Comparison of ENCODE assay signal across 24 mouse cellular contexts in the genomic region with DNA sequence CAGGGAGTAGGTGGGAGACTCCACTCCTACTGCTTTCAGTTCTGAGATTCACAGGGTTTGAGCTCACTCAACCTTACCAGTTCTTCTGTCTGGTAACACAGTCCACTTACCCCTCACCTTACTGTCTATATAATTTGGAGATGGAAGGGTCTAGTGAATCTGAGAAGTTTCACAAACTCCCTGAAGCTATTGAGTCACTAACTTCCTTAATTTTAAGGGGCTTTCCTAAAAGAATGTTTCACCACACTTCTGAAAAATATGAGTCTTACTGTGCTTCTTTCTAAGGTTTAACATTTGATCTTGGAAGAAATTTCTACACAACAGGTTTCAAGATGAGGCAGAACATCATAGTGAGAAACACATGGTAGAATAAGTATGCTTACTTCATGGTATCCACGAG.
A peak's percentile ranks its signal among the peaks of the same experiment; 100 is the strongest.
DNase-seq lines count a peak whose midpoint lies in the region; ATAC-seq and TF ChIP-seq lines count a peak whose summit lies in the region.
"Had no signal": no experiment of that assay in that cellular context is flagged by ENCODE, and none has a peak within 500 bp of the region (broad histone marks: within the 10 kb centered on the region; RNA-seq: fewer than 3 reads in every experiment).

No protein-coding gene starts in this region.

- peak; percentile 62 for DNase-seq in CH12.LX (ENCODE audit: extremely low read depth)
- DNase-seq in splenic B cell, adult 2 months (ENCODE audit: low read depth, low spot score): peak; percentile 20
- DNase-seq in layer of hippocampus, adult 2 months (ENCODE audit: low spot score in 2 of 2): no peak
- no peak for DNase-seq in heart, postnatal 4 days
- DNase-seq in hindbrain, postnatal 0 days (ENCODE audit: low spot score): no peak
- no peak for DNase-seq in gastrocnemius, postnatal 14 days
- DNase-seq: adrenal gland, adult 2 months; adrenal gland, postnatal 10 days; adrenal gland, postnatal 25 days; B cell, adult 2 months; cerebellum, adult 11 months; cerebellum, adult 18-20 months; cerebellum, adult 8-10 months; cerebellum, adult 9-11 months; cerebellum, postnatal 14 days; cerebellum, postnatal 36 days; forebrain, postnatal 0 days had no signal

- no peaks in the 10 kb centered on the region for H3K79me2 ChIP-seq in CH12.LX (replicated peaks; ENCODE audit: control insufficient read depth, extremely low read depth, insufficient read depth, poor library complexity, severe bottlenecking)

- H3K9ac ChIP-seq in CH12.LX (ENCODE audit: insufficient read depth, low read depth): no peak overlapping the region
- H3K9ac ChIP-seq in hindbrain, postnatal 0 days (replicated peaks; ENCODE audit: low read length): no peak overlapping the region
- H3K9ac ChIP-seq: embryonic facial prominence, embryonic 12.5 days; forebrain, embryonic 13.5 days; forebrain, embryonic 15.5 days; forebrain, postnatal 0 days had no signal

- ATAC-seq in granulocyte monocyte progenitor cell, adult 5-6 weeks (replicated peaks; ENCODE audit: poor library complexity, severe bottlenecking): peak; percentile 92
- ATAC-seq in megakaryocyte progenitor cell, adult 5-6 weeks (replicated peaks; ENCODE audit: poor library complexity): peak; percentile 88
- ATAC-seq in hindbrain, postnatal 0 days: no peak
- ATAC-seq: CD4-positive, CD25-positive, alpha-beta regulatory T cell, adult 4 months; forebrain, embryonic 13.5 days; forebrain, embryonic 15.5 days; forebrain, postnatal 0 days had no signal

- TF ChIP-seq CTCF in CH12.LX (conservative IDR thresholded peaks at IDR 0.05 in 1 of 2, IDR thresholded peaks at IDR 0.05 in 1 of 2; ENCODE audit: low read depth in 2 of 2, low read length in 2 of 2): no peak
- TF ChIP-seq CTCF in layer of hippocampus, adult 2 months (conservative IDR thresholded peaks at IDR 0.05): no peak
- TF ChIP-seq CTCF in hindbrain, postnatal 0 days (IDR thresholded peaks at IDR 0.05; ENCODE audit: low read depth): no peak

- H3K4me3 ChIP-seq in CH12.LX (replicated peaks in 1 of 3; ENCODE audit: low read depth in 2 of 3, low read length in 2 of 3, poor library complexity in 1 of 3): no peak overlapping the region
- no peak overlapping the region for H3K4me3 ChIP-seq in layer of hippocampus, adult 2 months
- no peak overlapping the region for H3K4me3 ChIP-seq in hindbrain, postnatal 0 days (ENCODE audit: low read length)
- H3K4me3 ChIP-seq: embryonic facial prominence, embryonic 10.5 days; embryonic facial prominence, embryonic 12.5 days; forebrain, embryonic 13.5 days; forebrain, embryonic 15.5 days had no signal

- H3K36me3 ChIP-seq in CH12.LX (replicated peaks in 1 of 2; ENCODE audit: control insufficient read depth in 1 of 2, insufficient read depth in 1 of 2, low read length in 1 of 2): no peaks in the 10 kb centered on the region
- H3K36me3 ChIP-seq in splenic B cell, adult 2 months (ENCODE audit: control insufficient read depth, insufficient read depth, low read length, poor library complexity, severe bottlenecking): no peaks in the 10 kb centered on the region
- H3K36me3 ChIP-seq in hindbrain, postnatal 0 days (ENCODE audit: insufficient read depth, low read length): no peaks in the 10 kb centered on the region
- H3K36me3 ChIP-seq: embryonic facial prominence, embryonic 10.5 days; embryonic facial prominence, embryonic 12.5 days; forebrain, embryonic 15.5 days had no signal

- no peak overlapping the region for H3K4me2 ChIP-seq in CH12.LX (ENCODE audit: insufficient read depth, low read depth, poor library complexity, severe bottlenecking)
- no peak overlapping the region for H3K4me2 ChIP-seq in hindbrain, postnatal 0 days (ENCODE audit: low read depth, low read length)
- H3K4me2 ChIP-seq: embryonic facial prominence, embryonic 12.5 days; forebrain, embryonic 13.5 days; forebrain, embryonic 15.5 days had no signal

- H3K9me3 ChIP-seq in CH12.LX (replicated peaks; ENCODE audit: low read length): no peaks in the 10 kb centered on the region
- H3K9me3 ChIP-seq in hindbrain, postnatal 0 days (ENCODE audit: low read length): no peaks in the 10 kb centered on the region
- H3K9me3 ChIP-seq: embryonic facial prominence, embryonic 10.5 days; embryonic facial prominence, embryonic 12.5 days; forebrain, embryonic 13.5 days; forebrain, embryonic 15.5 days had no signal

- dilution Hi-C loops in CH12.LX (cut with MboI; ENCODE audit: extremely low pct_ligation_motif_present, extremely low pct_unique_long_range_greater_than_20kb, low sequenced_read_pairs): no loop called here

- intact Hi-C loops in gastrocnemius, postnatal 14 days (cut with DNase I; ENCODE audit: low total_unique reads): no loop called here

- TF ChIP-seq RAD21 in CH12.LX (IDR thresholded peaks at IDR 0.05; ENCODE audit: low read depth, low read length): peak; percentile 7

- H3K27me3 ChIP-seq in CH12.LX (replicated peaks): no peaks in the 10 kb centered on the region
- H3K27me3 ChIP-seq in splenic B cell, adult 2 months (ENCODE audit: control insufficient read depth, insufficient read depth, low read length, poor library complexity, severe bottlenecking): no peaks in the 10 kb centered on the region
- H3K27me3 ChIP-seq in hindbrain, postnatal 0 days (ENCODE audit: insufficient read depth, low read length): no peaks in the 10 kb centered on the region
- H3K27me3 ChIP-seq: embryonic facial prominence, embryonic 12.5 days; forebrain, embryonic 13.5 days; forebrain, embryonic 15.5 days had no signal

- TF ChIP-seq EP300 in CH12.LX (IDR thresholded peaks at IDR 0.05; ENCODE audit: low read length): peak; percentile 98

- in situ Hi-C loops in CH12.LX (cut with MboI; ENCODE audit: low pct_ligation_motif_present, low pct_unique_long_range_greater_than_20kb, low sequenced_read_pairs): no loop called here

- peak overlapping the region; percentile 27; the same call in 1 of the 2 replicates for H3K27ac ChIP-seq in CH12.LX (ENCODE audit: insufficient read depth, low read depth)
- H3K27ac ChIP-seq in layer of hippocampus, adult 2 months: no peak overlapping the region
- H3K27ac ChIP-seq in hindbrain, postnatal 0 days: no peak overlapping the region
- H3K27ac ChIP-seq: embryonic facial prominence, embryonic 10.5 days; embryonic facial prominence, embryonic 12.5 days; forebrain, embryonic 13.5 days; forebrain, embryonic 15.5 days had no signal

- peaks cover 22 to 42% of the 10 kb centered on the region in 2 experiments for H3K4me1 ChIP-seq in CH12.LX (ENCODE audit: control insufficient read depth in 1 of 2, insufficient read depth in 2 of 2)
- H3K4me1 ChIP-seq in hindbrain, postnatal 0 days (ENCODE audit: insufficient read depth, low read length): no peaks in the 10 kb centered on the region
- H3K4me1 ChIP-seq: embryonic facial prominence, embryonic 10.5 days; embryonic facial prominence, embryonic 12.5 days; forebrain, embryonic 13.5 days; forebrain, embryonic 15.5 days had no signal

- WGBS in hindbrain, postnatal 0 days: 64% methylated on average over 1 of the region's 1 CpGs

- no peak for TF ChIP-seq POLR2A in CH12.LX (IDR thresholded peaks at IDR 0.05; ENCODE audit: low read depth, low read length)

TF ChIP-seq in CH12.LX, 34 proteins besides CTCF, POLR2A, EP300 and RAD21 (continues in another document):
- TF ChIP-seq RCOR1 (conservative IDR thresholded peaks at IDR 0.05; ENCODE audit: low read depth, low read length): peak; percentile 97; the same call in 1 of the 2 replicates
- TF ChIP-seq TBP (conservative IDR thresholded peaks at IDR 0.05; ENCODE audit: low read depth, low read length): 0 out of 2 replicates have a peak, but pooled peaks have one; percentile 35
- peak; percentile 61; the same call in 1 of the 2 replicates for TF ChIP-seq MAZ (IDR thresholded peaks at IDR 0.05; ENCODE audit: low read depth, low read length)
- TF ChIP-seq UBTF (IDR thresholded peaks at IDR 0.05; ENCODE audit: low read depth, low read length): no peak
- TF ChIP-seq ZMIZ1 (IDR thresholded peaks at IDR 0.05; ENCODE audit: low read depth, low read length): no peak
- no peak for TF ChIP-seq USF1 (IDR thresholded peaks at IDR 0.05; ENCODE audit: low read depth, low read length)
- TF ChIP-seq KAT2A (IDR thresholded peaks at IDR 0.05; ENCODE audit: insufficient replicate concordance, low read length): 0 out of 2 replicates have a peak, but pooled peaks have one; percentile 52
- peak; percentile 89 for TF ChIP-seq JUN (IDR thresholded peaks at IDR 0.05; ENCODE audit: insufficient read depth, low read depth, low read length)
- no peak for TF ChIP-seq ZKSCAN1 (IDR thresholded peaks at IDR 0.05; ENCODE audit: borderline replicate concordance, low read depth, low read length)
- no peak for TF ChIP-seq GABPA (IDR thresholded peaks at IDR 0.05; ENCODE audit: insufficient replicate concordance, low read depth, low read length)
- peak; percentile 91 for TF ChIP-seq JUND (conservative IDR thresholded peaks at IDR 0.05; ENCODE audit: low read depth, low read length)
- peak; percentile 83; the same call in 1 of the 2 replicates for TF ChIP-seq ETS1 (conservative IDR thresholded peaks at IDR 0.05; ENCODE audit: low read depth, low read length)
- peak; percentile 80 for TF ChIP-seq SIN3A (IDR thresholded peaks at IDR 0.05; ENCODE audit: low read length)
- peak; percentile 71 for TF ChIP-seq MAFK (IDR thresholded peaks at IDR 0.05; ENCODE audit: insufficient replicate concordance, low read length)
- TF ChIP-seq CHD2 (IDR thresholded peaks at IDR 0.05; ENCODE audit: low read length): peak; percentile 87
- TF ChIP-seq MEF2A (IDR thresholded peaks at IDR 0.05; ENCODE audit: borderline replicate concordance, low read depth, low read length): peak; percentile 80; the same call in 1 of the 2 replicates
- TF ChIP-seq POLR2AphosphoS2 (IDR thresholded peaks at IDR 0.05; ENCODE audit: low read depth, low read length): no peak
- TF ChIP-seq HCFC1 (IDR thresholded peaks at IDR 0.05; ENCODE audit: low read depth, low read length): no peak; the same call in 1 of the 2 replicates
- TF ChIP-seq BHLHE40 (IDR thresholded peaks at IDR 0.05; ENCODE audit: low read depth, low read length): peak; percentile 76
- TF ChIP-seq PAX5 (IDR thresholded peaks at IDR 0.05; ENCODE audit: low read length): no peak
- peak; percentile 89 for TF ChIP-seq MYC (IDR thresholded peaks at IDR 0.05; ENCODE audit: low read depth, low read length)
- TF ChIP-seq E2F4 (IDR thresholded peaks at IDR 0.05; ENCODE audit: insufficient replicate concordance, low read depth, low read length): 0 out of 2 replicates have a peak, but pooled peaks have one; percentile 16
- TF ChIP-seq ELF1 (IDR thresholded peaks at IDR 0.05; ENCODE audit: low read depth, low read length): no peak; the same call in 1 of the 2 replicates
- TF ChIP-seq ZNF384 (IDR thresholded peaks at IDR 0.05; ENCODE audit: low read depth, low read length): no peak; the same call in none of the 2 replicates
- no peak for TF ChIP-seq MXI1 (IDR thresholded peaks at IDR 0.05; ENCODE audit: low read depth, low read length)
- TF ChIP-seq CHD1 (IDR thresholded peaks at IDR 0.05; ENCODE audit: low read depth, low read length): 0 out of 2 replicates have a peak, but pooled peaks have one; percentile 39

Comparison
In these comparisons a context has a peak if more than half of its experiments do, and no peak if none do; other contexts are left out.
1. DNase-seq: peak in CH12.LX (single experiment) and splenic B cell, adult 2 months (single experiment); none in layer of hippocampus, adult 2 months (0 of 2), heart, postnatal 4 days (single experiment), hindbrain, postnatal 0 days (single experiment) and gastrocnemius, postnatal 14 days (single experiment).